23 mouse cellular contexts compared by ENCODE assay signal in genomic region chr16:93756622-93757021, GRCm38 (mm10). TPM values are rescaled to one million over a fixed set of nuclear protein-coding genes. Genes with fewer than 3 reads are reported as not detected.
DNase-seq lines count a peak whose midpoint lies in the region; ATAC-seq lines count a peak whose summit lies in the region.
"Had no signal": no experiment of that assay in that cellular context is flagged by ENCODE, and none has a peak within 500 bp of the region (broad histone marks: within the 10 kb centered on the region; RNA-seq: fewer than 3 reads in every experiment).

No protein-coding gene starts in this region.

- no peak overlapping the region for H3K4me2 ChIP-seq in hindbrain, embryonic 13.5 days
- H3K4me2 ChIP-seq: embryonic facial prominence, embryonic 13.5 days; embryonic facial prominence, embryonic 15.5 days; forebrain, embryonic 12.5 days had no signal

- no peaks in the 10 kb centered on the region for H3K4me1 ChIP-seq in hindbrain, embryonic 13.5 days (replicated peaks)
- H3K4me1 ChIP-seq: embryonic facial prominence, embryonic 13.5 days; embryonic facial prominence, embryonic 15.5 days; forebrain, embryonic 10.5 days; forebrain, embryonic 12.5 days had no signal

- no peak overlapping the region for H3K27ac ChIP-seq in hindbrain, embryonic 13.5 days
- H3K27ac ChIP-seq: embryonic facial prominence, embryonic 13.5 days; embryonic facial prominence, embryonic 15.5 days; forebrain, embryonic 10.5 days; forebrain, embryonic 12.5 days had no signal

- peaks cover 92% of the 10 kb centered on the region for H3K36me3 ChIP-seq in hindbrain, embryonic 13.5 days
- H3K36me3 ChIP-seq: forebrain, embryonic 10.5 days had no signal

- H3K9me3 ChIP-seq in hindbrain, embryonic 13.5 days: no peaks in the 10 kb centered on the region
- H3K9me3 ChIP-seq: embryonic facial prominence, embryonic 13.5 days; embryonic facial prominence, embryonic 15.5 days; forebrain, embryonic 10.5 days; forebrain, embryonic 12.5 days had no signal

- H3K27me3 ChIP-seq in hindbrain, embryonic 13.5 days: no peaks in the 10 kb centered on the region
- H3K27me3 ChIP-seq: embryonic facial prominence, embryonic 13.5 days; embryonic facial prominence, embryonic 15.5 days; forebrain, embryonic 12.5 days had no signal

- ATAC-seq in common myeloid progenitor, adult 5-6 weeks (replicated peaks; ENCODE audit: low read depth, poor library complexity, severe bottlenecking): 0 out of 2 replicates have a peak, but pooled peaks have one; percentile 44
- 0 out of 2 replicates have a peak, but pooled peaks have one; percentile 4 for ATAC-seq in megakaryocyte, adult 5-6 weeks (ENCODE audit: poor library complexity, severe bottlenecking)
- ATAC-seq in hindbrain, embryonic 13.5 days (ENCODE audit: low FRiP score): no peak
- ATAC-seq: forebrain, embryonic 14.5 days; forebrain, embryonic 16.5 days had no signal

- WGBS in hindbrain, embryonic 13.5 days: 89% methylated on average over 5 of the region's 5 CpGs

- no peak overlapping the region for H3K9ac ChIP-seq in hindbrain, embryonic 13.5 days
- H3K9ac ChIP-seq: embryonic facial prominence, embryonic 13.5 days; embryonic facial prominence, embryonic 15.5 days; forebrain, embryonic 12.5 days had no signal

- peak; percentile 51 for DNase-seq in MEL-GATA-1-ER (ENCODE audit: extremely low read depth, low read depth)
- no peak for DNase-seq in frontal cortex, postnatal 25 days (ENCODE audit: low spot score in 2 of 2)
- no peak for DNase-seq in lung, postnatal 4 days
- no peak for DNase-seq in thymus, postnatal 14 days
- DNase-seq: adrenal gland, adult 2 months; adrenal gland, postnatal 10 days; adrenal gland, postnatal 25 days; cerebellum, adult 11-12 months; cerebellum, adult 2 months; cerebellum, adult 9-10 months; cerebellum, postnatal 10 days; cerebellum, postnatal 25 days; embryo, embryonic 11 days had no signal

- H3K4me3 ChIP-seq in hindbrain, embryonic 13.5 days: no peak overlapping the region
- H3K4me3 ChIP-seq: embryonic facial prominence, embryonic 13.5 days; embryonic facial prominence, embryonic 15.5 days; erythroblast, embryonic 14.5 days; forebrain, embryonic 10.5 days; forebrain, embryonic 12.5 days had no signal

RNA-seq across cellular contexts. Expression of gene Dop1b, which starts 44.9 kb away (rescaled TPM):
- total RNA-seq in common myeloid progenitor, adult 5-6 weeks (2017): 11.1 and 14.2 TPM in 2 replicates
- 20.3 and 38.8 TPM in 2 replicates for total RNA-seq in megakaryocyte, adult 5-6 weeks (2015)
- total RNA-seq in megakaryocyte, adult 5-6 weeks (2017): 10.5 and 15.2 TPM in 2 replicates
- 31.0 and 32.2 TPM in 2 replicates for polyA plus RNA-seq in hindbrain, embryonic 13.5 days (2015; fragmentation: Nextera tagmentation; extraction: Ambion mirVana)
